ENCODE assay signal across 30 mouse cellular contexts in genomic region chrX:166564900-166565299, GRCm38 (mm10). TPM values are rescaled to one million over a fixed set of nuclear protein-coding genes. Genes with fewer than 3 reads are reported as not detected.
DNase-seq lines count a peak whose midpoint lies in the region; ATAC-seq lines count a peak whose summit lies in the region.
"Had no signal": no experiment of that assay in that cellular context is flagged by ENCODE, and none has a peak within 500 bp of the region (broad histone marks: within the 10 kb centered on the region; RNA-seq: fewer than 3 reads in every experiment).

No protein-coding gene starts in this region.

- 0 out of 2 replicates have a peak overlapping the region, but pooled peaks have one; percentile 51 for H3K27ac ChIP-seq in embryonic facial prominence, embryonic 10.5 days (replicated peaks)
- peak overlapping the region; percentile 51; the same call in 1 of the 2 replicates for H3K27ac ChIP-seq in embryonic facial prominence, embryonic 15.5 days (replicated peaks)
- H3K27ac ChIP-seq: forebrain, embryonic 10.5 days; forebrain, embryonic 15.5 days; gastrocnemius, adult 2 months; heart, adult 2 months; heart, embryonic 13.5 days; liver, embryonic 12.5 days had no signal

- WGBS in embryonic facial prominence, embryonic 10.5 days: 53% methylated on average over 5 of the region's 5 CpGs
- 26% methylated on average over 5 of the region's 5 CpGs for WGBS in embryonic facial prominence, embryonic 15.5 days

- no peaks in the 10 kb centered on the region for H3K4me1 ChIP-seq in embryonic facial prominence, embryonic 10.5 days
- 0 out of 2 replicates have a peak, but pooled peaks cover 3% of the 10 kb centered on the region for H3K4me1 ChIP-seq in embryonic facial prominence, embryonic 15.5 days
- H3K4me1 ChIP-seq: forebrain, embryonic 10.5 days; forebrain, embryonic 15.5 days; heart, embryonic 13.5 days; liver, embryonic 12.5 days had no signal

- ATAC-seq in embryonic facial prominence, embryonic 15.5 days (ENCODE audit: insufficient number of reproducible peaks, low FRiP score, low TSS enrichment, low read depth): no peak
- ATAC-seq: activated CD4-positive, CD25-positive, alpha-beta regulatory T cell, adult 4 months; CD4-positive, CD25-positive, alpha-beta regulatory T cell, adult 4 months; forebrain, embryonic 15.5 days; hindbrain, embryonic 16.5 days; liver, embryonic 12.5 days; liver, postnatal 0 days; midbrain, embryonic 16.5 days had no signal

- DNase-seq in embryo, embryonic 11 days: peak; percentile 11
- no peak for DNase-seq in embryo, embryonic 10 days (ENCODE audit: low spot score)
- DNase-seq in embryonic facial prominence, embryonic 10.5 days (ENCODE audit: low spot score): peak; percentile 13
- DNase-seq in skeletal muscle tissue, adult 2 months (ENCODE audit: low read depth, low spot score): peak; percentile 1
- DNase-seq in ovary, postnatal 10 days (ENCODE audit: low spot score): no peak
- no peak for DNase-seq in frontal cortex, adult 2 months (ENCODE audit: extremely low spot score in 1 of 2, low spot score in 1 of 2)
- no peak for DNase-seq in layer of hippocampus, adult 11-12 months (ENCODE audit: low spot score)
- DNase-seq: adrenal gland, adult 8-10 months; cerebellum, adult 11-12 months; cerebellum, postnatal 10 days; gastrocnemius, adult 2 months; gastrocnemius, postnatal 36 days; heart, adult 2 months; heart, postnatal 10 days; kidney, adult 8-10 months; kidney, postnatal 10 days; liver, postnatal 0 days; lung, postnatal 36 days; right cerebral cortex, adult 18-20 months; thymus, postnatal 4 days had no signal

- H3K9ac ChIP-seq in embryonic facial prominence, embryonic 15.5 days: no peak overlapping the region
- H3K9ac ChIP-seq: forebrain, embryonic 15.5 days; heart, embryonic 13.5 days; liver, embryonic 12.5 days; liver, postnatal 0 days had no signal

- no peaks in the 10 kb centered on the region for H3K36me3 ChIP-seq in embryonic facial prominence, embryonic 10.5 days (replicated peaks)
- no peaks in the 10 kb centered on the region for H3K36me3 ChIP-seq in embryonic facial prominence, embryonic 15.5 days
- H3K36me3 ChIP-seq: forebrain, embryonic 10.5 days; forebrain, embryonic 15.5 days; heart, embryonic 13.5 days; liver, embryonic 12.5 days had no signal

- peaks cover 76% of the 10 kb centered on the region for H3K27me3 ChIP-seq in embryonic facial prominence, embryonic 10.5 days (replicated peaks; ENCODE audit: low read depth, poor library complexity, severe bottlenecking)
- H3K27me3 ChIP-seq in embryonic facial prominence, embryonic 15.5 days: no peaks in the 10 kb centered on the region
- H3K27me3 ChIP-seq: forebrain, embryonic 15.5 days; heart, embryonic 13.5 days; liver, embryonic 12.5 days had no signal

- H3K4me2 ChIP-seq in embryonic facial prominence, embryonic 15.5 days (replicated peaks): no peak overlapping the region
- H3K4me2 ChIP-seq: forebrain, embryonic 15.5 days; heart, embryonic 13.5 days; liver, embryonic 12.5 days; midbrain, embryonic 11.5 days had no signal

- no peaks in the 10 kb centered on the region for H3K9me3 ChIP-seq in embryonic facial prominence, embryonic 10.5 days
- H3K9me3 ChIP-seq in embryonic facial prominence, embryonic 15.5 days (replicated peaks): no peaks in the 10 kb centered on the region
- H3K9me3 ChIP-seq: forebrain, embryonic 10.5 days; forebrain, embryonic 15.5 days; heart, embryonic 13.5 days; liver, embryonic 12.5 days had no signal

- H3K4me3 ChIP-seq in embryonic facial prominence, embryonic 10.5 days: no peak overlapping the region
- no peak overlapping the region for H3K4me3 ChIP-seq in embryonic facial prominence, embryonic 15.5 days (replicated peaks)
- H3K4me3 ChIP-seq: forebrain, embryonic 10.5 days; forebrain, embryonic 15.5 days; gastrocnemius, adult 2 months; heart, adult 2 months; heart, embryonic 13.5 days; liver, embryonic 12.5 days had no signal

RNA-seq across cellular contexts. Expression of gene Egfl6, which starts 20.6 kb away (rescaled TPM):
- 2.9 and 3.6 TPM in 2 replicates for polyA plus RNA-seq in embryonic facial prominence, embryonic 10.5 days (2016; fragmentation: Nextera tagmentation; extraction: Ambion mirVana)
- 159 and 164 TPM in 2 replicates for polyA plus RNA-seq in embryonic facial prominence, embryonic 15.5 days (2015; fragmentation: Nextera tagmentation; extraction: Ambion mirVana)
- 1.6 TPM in 2 replicates for polyA plus RNA-seq in frontal cortex, adult 2 months (2012; rRNA removed)
- polyA plus RNA-seq: activated CD4-positive, CD25-positive, alpha-beta regulatory T cell, adult 4 months; CD4-positive, CD25-positive, alpha-beta regulatory T cell, adult 4 months had no signal

RNA-seq across cellular contexts. Expression of gene Tceanc, which starts 46.5 kb away (rescaled TPM):
- polyA plus RNA-seq in embryonic facial prominence, embryonic 10.5 days (2016; fragmentation: Nextera tagmentation; extraction: Ambion mirVana): 10.0 and 11.0 TPM in 2 replicates
- 6.5 and 6.8 TPM in 2 replicates for polyA plus RNA-seq in embryonic facial prominence, embryonic 15.5 days (2015; fragmentation: Nextera tagmentation; extraction: Ambion mirVana)
- 1.5 and 2.1 TPM in 2 replicates for polyA plus RNA-seq in frontal cortex, adult 2 months (2012; rRNA removed)

Comparison
In these comparisons a context has a peak if more than half of its experiments do, and no peak if none do; other contexts are left out.
1. DNase-seq: peak in embryo, embryonic 11 days (single experiment), embryonic facial prominence, embryonic 10.5 days (single experiment) and skeletal muscle tissue, adult 2 months (single experiment); none in embryo, embryonic 10 days (single experiment), ovary, postnatal 10 days (single experiment), frontal cortex, adult 2 months (0 of 2) and layer of hippocampus, adult 11-12 months (single experiment).
2. RNA of gene Egfl6, which starts 20.6 kb away (polyA plus RNA-seq): 159 to 164 TPM in embryonic facial prominence, embryonic 15.5 days; 2.9 to 3.6 TPM in embryonic facial prominence, embryonic 10.5 days and 1.6 TPM in frontal cortex, adult 2 months; every median in the first group is over 10 times any median in the second.